Mouse (Mus musculus) liver, embryonic 12.5 days (tissue): ENCODE measurements around the gene Gm14226. TPM values are rescaled to one million over a fixed set of nuclear protein-coding genes. Genes with fewer than 3 reads are reported as not detected.
A peak's percentile ranks its signal among the peaks of the same experiment; 100 is the strongest.
"Not testable (repeated sequence)": the region's sequence is repeated elsewhere in the genome, so short reads cannot be mapped to it uniquely, and the experiment has no call there.

Source experiments
- ATAC-seq: fragments of 200-750 bp; cut with Nextera tagmentation; 2 replicates; pipeline ENCODE4 v1.8.0; 2017; ENCODE audit warnings: moderate number of reproducible peaks, mild to moderate bottlenecking, moderate library complexity
- H3K27ac ChIP-seq: fragments of 300-500 bp; sonication (generic); 2 replicates; pipeline ENCODE4 v1.5.1; 2016; ENCODE audit warnings: mild to moderate bottlenecking
- H3K27me3 ChIP-seq: fragments of 300-500 bp; sonication (generic); replicated peaks from 2 replicates; pipeline ENCODE4 v1.6.1; 2016; ENCODE audit warnings: mild to moderate bottlenecking, moderate library complexity
- H3K36me3 ChIP-seq: fragments of 300-500 bp; sonication (generic); 2 replicates; pipeline ENCODE4 v1.6.1; 2016; ENCODE audit warnings: mild to moderate bottlenecking, moderate library complexity
- H3K4me1 ChIP-seq: fragments of 300-500 bp; sonication (generic); 2 replicates; pipeline ENCODE4 v1.6.1; 2016
- H3K4me2 ChIP-seq: fragments of 300-500 bp; sonication (generic); 2 replicates; pipeline ENCODE4 v1.6.1; 2016; ENCODE audit warnings: mild to moderate bottlenecking, moderate library complexity
- H3K4me3 ChIP-seq: fragments of 300-500 bp; sonication (generic); 2 replicates; pipeline ENCODE4 v1.5.1; 2016; ENCODE audit warnings: mild to moderate bottlenecking, moderate library complexity
- H3K9ac ChIP-seq: fragments of 300-500 bp; sonication (generic); 2 replicates; pipeline ENCODE4 v1.6.1; 2016; ENCODE audit warnings: mild to moderate bottlenecking, moderate library complexity
- H3K9me3 ChIP-seq: fragments of 300-500 bp; sonication (generic); replicated peaks from 2 replicates; pipeline ENCODE4 v1.6.1; 2016; ENCODE audit warnings: mild to moderate bottlenecking, moderate library complexity
- WGBS: fragments of 180-500 bp; shearing (Covaris S2); methylation state at CpG from one replicate; pipeline ENCODE4 v1.1.7; 2016; ENCODE audit not compliant: insufficient replicate concordance; 5-methylcytosine and 5-hydroxymethylcytosine counted together
- polyA plus RNA-seq: library from polyadenylated mRNA; unstranded; fragments of >200 nt; fragmentation: Nextera tagmentation; extraction: Ambion mirVana; gene quantifications from 2 replicates; pipeline ENCODE4 v1.2.1, GENCODE M21; 2016

Gm14226 gene
- polyA plus RNA-seq, 1 experiment from 2014 or later: 0.62 TPM

DNA sequence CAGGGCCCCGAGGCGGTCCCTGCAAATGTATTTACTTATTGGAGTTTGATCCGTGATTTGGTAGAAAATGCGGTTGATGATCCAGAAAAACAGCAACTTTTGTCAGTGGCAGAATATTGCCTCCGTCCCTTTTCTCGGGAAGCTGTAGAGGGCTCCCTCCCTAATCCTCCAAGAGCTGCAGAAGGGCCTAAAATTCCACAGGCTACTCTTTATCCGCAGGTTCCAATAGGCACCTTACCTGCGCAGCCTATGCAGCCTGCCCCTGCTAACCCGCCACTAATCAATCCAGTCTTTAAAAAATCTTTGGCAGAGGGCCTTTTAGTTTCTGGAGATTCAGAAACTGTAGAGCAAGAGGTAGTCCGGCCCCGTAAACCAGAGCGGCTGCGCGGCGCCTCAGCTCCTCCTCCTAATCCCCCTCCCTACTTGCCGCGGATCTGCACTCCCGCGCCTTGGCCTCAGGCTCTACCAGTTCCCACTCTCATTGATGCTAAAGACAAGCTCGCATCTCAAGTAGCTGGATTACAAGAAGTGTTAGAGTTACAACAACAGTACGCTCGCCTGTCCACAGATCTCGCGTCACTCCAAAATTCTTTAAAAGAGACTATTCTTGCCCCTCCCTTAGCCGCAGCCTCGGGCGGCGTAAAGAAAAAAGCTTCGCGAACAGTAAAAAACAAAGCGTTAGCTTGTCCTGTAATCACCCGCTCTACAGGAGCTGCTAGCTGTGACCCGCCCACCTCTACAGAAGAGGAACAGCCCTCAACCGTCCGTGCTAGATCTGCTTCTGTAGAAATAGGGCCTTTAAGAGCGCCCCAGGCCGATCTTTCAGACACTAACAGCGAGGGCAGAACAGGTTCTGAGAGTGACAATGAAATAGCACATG lies 936 bp downstream of the Gm14226 start:
- H3K36me3 ChIP-seq: no peaks in the 10 kb centered on the region
- H3K4me2 ChIP-seq: peak overlapping the region; percentile 90
- peak overlapping the region; percentile 58 for H3K4me3 ChIP-seq
- H3K27ac ChIP-seq: peak overlapping the region; percentile 39
- no peaks in the 10 kb centered on the region for H3K9me3 ChIP-seq
- ATAC-seq: peak; percentile 91
- H3K4me1 ChIP-seq: peaks cover 17% of the 10 kb centered on the region
- peaks cover 36% of the 10 kb centered on the region for H3K27me3 ChIP-seq
- under 1% methylated on average over 38 of the region's 38 CpGs for WGBS
- H3K9ac ChIP-seq: peak overlapping the region; percentile 34

GRCm38 (mm10) chr2:155019673-155020072 lies 1.6 kb downstream of the Gm14226 start:
- ATAC-seq: peak; percentile 72
- H3K4me2 ChIP-seq: peak overlapping the region; percentile 90
- H3K4me3 ChIP-seq: peak overlapping the region; percentile 58
- peak overlapping the region; percentile 39 for H3K27ac ChIP-seq
- H3K27me3 ChIP-seq: peaks cover 30% of the 10 kb centered on the region
- H3K9me3 ChIP-seq: no peaks in the 10 kb centered on the region
- H3K4me1 ChIP-seq: peaks cover 17% of the 10 kb centered on the region
- no peaks in the 10 kb centered on the region for H3K36me3 ChIP-seq
- WGBS: 1% methylated on average over 22 of the region's 22 CpGs
- H3K9ac ChIP-seq: peak overlapping the region; percentile 34

- H3K27me3 ChIP-seq: peaks cover 29% of the 10 kb centered on the region
- H3K4me1 ChIP-seq: peaks cover 17% of the 10 kb centered on the region
- peak overlapping the region; percentile 90 for H3K4me2 ChIP-seq
- not testable (repeated sequence) for H3K9ac ChIP-seq, H3K9me3 ChIP-seq, H3K27ac ChIP-seq, H3K4me3 ChIP-seq, H3K36me3 ChIP-seq, ATAC-seq
- WGBS: 39% methylated on average over 20 of the region's 20 CpGs
Measured at GRCm38 (mm10) chr2:155020247-155020826, 2.3 kb downstream of the Gm14226 start.

DNA sequence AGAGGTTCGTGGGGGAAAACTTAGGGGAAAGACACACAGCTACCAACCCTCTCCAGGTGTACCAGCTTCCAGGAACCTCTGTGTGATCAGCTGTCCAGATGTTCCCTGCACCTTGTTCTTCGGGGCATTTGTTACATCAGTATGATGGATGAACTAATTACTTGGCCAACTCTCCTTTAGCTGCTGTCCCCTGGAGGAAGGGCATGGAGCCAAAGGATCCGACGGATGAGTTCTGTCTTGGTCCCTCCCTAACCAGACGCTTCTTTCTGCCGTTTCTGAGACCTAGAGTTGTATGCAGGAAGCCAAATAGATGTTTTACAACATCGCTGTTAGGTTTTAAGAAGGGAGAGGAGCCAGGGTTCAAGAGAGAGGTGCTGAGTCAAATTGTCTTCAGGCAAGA lies 12.8 kb downstream of the Gm14226 start:
- Histone ChIP-seq H3K4me2 (no peak overlapping the region), H3K9ac (no peak overlapping the region), H3K27ac (no peak overlapping the region), H3K9me3 (no peaks in the 10 kb centered on the region), H3K4me3 (no peak overlapping the region), H3K4me1 (no peaks in the 10 kb centered on the region), H3K27me3 (peaks cover 36% of the 10 kb centered on the region), H3K36me3 (no peaks in the 10 kb centered on the region)
- 57% methylated on average over 7 of the region's 7 CpGs for WGBS
- ATAC-seq: no peak

- WGBS: 27% methylated on average over 19 of the region's 19 CpGs
- no peak for ATAC-seq
- Histone ChIP-seq H3K9me3 (no peaks in the 10 kb centered on the region), H3K9ac (no peak overlapping the region), H3K4me1 (no peaks in the 10 kb centered on the region), H3K27me3 (peaks cover 46% of the 10 kb centered on the region), H3K36me3 (no peaks in the 10 kb centered on the region), H3K4me3 (no peak overlapping the region), H3K4me2 (no peak overlapping the region), H3K27ac (no peak overlapping the region)
Measured at GRCm38 (mm10) chr2:155032938-155033710, 15.1 kb downstream of the Gm14226 start.

DNA sequence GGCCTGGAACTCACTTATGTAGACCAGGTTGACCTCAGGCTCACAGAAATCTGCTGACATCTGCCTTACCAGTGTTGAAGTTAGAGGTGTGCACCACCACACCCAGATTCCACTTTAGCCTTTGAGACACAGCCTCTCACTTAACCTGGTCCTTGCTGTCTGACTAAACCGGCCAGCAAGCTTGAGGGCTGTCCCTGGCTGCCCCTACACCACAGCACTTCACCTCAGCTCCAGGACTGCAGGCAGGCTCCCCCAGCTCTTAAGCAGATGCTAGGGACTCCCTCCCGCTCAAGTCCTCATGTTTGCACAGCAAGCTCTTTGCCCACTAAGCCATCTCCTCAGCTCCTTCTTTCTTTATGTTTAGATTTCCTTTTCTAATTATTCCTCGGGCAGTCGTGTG lies 21.9 kb downstream of the Gm14226 start:
- WGBS: 66% methylated on average over 4 of the region's 4 CpGs
- H3K36me3 ChIP-seq: no peaks in the 10 kb centered on the region

GRCm38 (mm10) chr2:155044542-155044941 lies 26.5 kb downstream of the Gm14226 start:
- no peak overlapping the region for H3K4me2 ChIP-seq
- ATAC-seq: no peak
- H3K4me3 ChIP-seq: no peak overlapping the region
- no peak overlapping the region for H3K27ac ChIP-seq
- H3K36me3 ChIP-seq: no peaks in the 10 kb centered on the region
- WGBS: 59% methylated on average over 3 of the region's 3 CpGs
- H3K27me3 ChIP-seq: peaks cover 20% of the 10 kb centered on the region; the same call in 1 of the 2 replicates
- H3K4me1 ChIP-seq: no peaks in the 10 kb centered on the region
- H3K9ac ChIP-seq: no peak overlapping the region
- H3K9me3 ChIP-seq: no peaks in the 10 kb centered on the region

More for the DNA sequence above, 21.9 kb downstream of the Gm14226 start:
- Histone ChIP-seq H3K9me3 (no peaks in the 10 kb centered on the region), H3K4me3 (no peak overlapping the region), H3K4me1 (no peaks in the 10 kb centered on the region), H3K27me3 (peaks cover 31% of the 10 kb centered on the region), H3K4me2 (no peak overlapping the region), H3K9ac (no peak overlapping the region), H3K27ac (no peak overlapping the region)
- ATAC-seq: no peak

- Histone ChIP-seq H3K4me1 (peaks cover 2% of the 10 kb centered on the region), H3K9me3 (no peaks in the 10 kb centered on the region), H3K27ac (no peak overlapping the region), H3K4me2 (no peak overlapping the region), H3K9ac (no peak overlapping the region), H3K36me3 (no peaks in the 10 kb centered on the region), H3K27me3 (peaks cover 20% of the 10 kb centered on the region; the same call in 1 of the 2 replicates), H3K4me3 (no peak overlapping the region)
- no peak for ATAC-seq
- 55% methylated on average over 3 of the region's 3 CpGs for WGBS
Measured at GRCm38 (mm10) chr2:155045075-155045474, 27.0 kb downstream of the Gm14226 start.

GRCm38 (mm10) chr2:155046803-155047202 lies 28.7 kb downstream of the Gm14226 start:
- 66% methylated on average over 2 of the region's 2 CpGs for WGBS
- Histone ChIP-seq H3K36me3 (no peaks in the 10 kb centered on the region), H3K4me2 (no peak overlapping the region), H3K9ac (no peak overlapping the region), H3K27me3 (peaks cover 20% of the 10 kb centered on the region; the same call in 1 of the 2 replicates), H3K4me1 (peaks cover 14% of the 10 kb centered on the region), H3K4me3 (no peak overlapping the region), H3K27ac (no peak overlapping the region), H3K9me3 (no peaks in the 10 kb centered on the region)
- no peak for ATAC-seq

GRCm38 (mm10) chr2:155047452-155048178 lies 29.5 kb downstream of the Gm14226 start:
- no peak overlapping the region for H3K9ac ChIP-seq
- H3K27ac ChIP-seq: no peak overlapping the region
- ATAC-seq: no peak
- no peak overlapping the region for H3K4me2 ChIP-seq
- peaks cover 22% of the 10 kb centered on the region for H3K4me1 ChIP-seq
- no peaks in the 10 kb centered on the region for H3K36me3 ChIP-seq
- H3K27me3 ChIP-seq: peaks cover 17% of the 10 kb centered on the region; the same call in 1 of the 2 replicates
- no peak overlapping the region for H3K4me3 ChIP-seq
- no peaks in the 10 kb centered on the region for H3K9me3 ChIP-seq
- 65% methylated on average over 7 of the region's 7 CpGs for WGBS

GRCm38 (mm10) chr2:155050108-155050503 lies 32.0 kb downstream of the Gm14226 start:
- H3K27me3 ChIP-seq: peaks cover 8% of the 10 kb centered on the region; the same call in 1 of the 2 replicates
- ATAC-seq: peak; percentile 40

More at GRCm38 (mm10) chr2:155050108-155050503, 32.0 kb downstream of the Gm14226 start:
- H3K4me2 ChIP-seq: peak overlapping the region; percentile 90
- H3K9ac ChIP-seq: peak overlapping the region; percentile 78
- peaks cover 24% of the 10 kb centered on the region for H3K4me1 ChIP-seq
- no peaks in the 10 kb centered on the region for H3K9me3 ChIP-seq
- WGBS: 27% methylated on average over 5 of the region's 5 CpGs
- H3K36me3 ChIP-seq: no peaks in the 10 kb centered on the region
- peak overlapping the region; percentile 63 for H3K4me3 ChIP-seq
- H3K27ac ChIP-seq: peak overlapping the region; percentile 78
